Mouse (Mus musculus) lung, postnatal 0 days (tissue): ENCODE results near the gene Acox3.

Source experiments
- CTCF ChIP-seq: IDR thresholded peaks from 2 replicates; pipeline ENCODE4 v1.5.1; 2016; ENCODE audit warnings: antibody characterized with exemption, mild to moderate bottlenecking
- EP300 ChIP-seq: IDR thresholded peaks from 2 replicates; pipeline ENCODE4 v1.6.1; 2016; ENCODE audit warnings: antibody characterized with exemption, mild to moderate bottlenecking, control low read depth

GRCm38 (mm10) chr5:35576409-35577020, 6.3 kb upstream of the Acox3 start:
- TF ChIP-seq CTCF (no peak), EP300 (no peak)
